Mouse (Mus musculus) midbrain, embryonic 10.5 days (tissue): ENCODE data around the gene Klrc1. TPM values are rescaled to one million over a fixed set of nuclear protein-coding genes. Genes with fewer than 3 reads are reported as not detected.

Experiments used
- microRNA-seq: library from miRNA; unstranded; fragments of <30 nt; microRNA quantifications from one replicate; pipeline ENCODE4, GENCODE M21; 2017
- polyA plus RNA-seq: library from polyadenylated mRNA; unstranded; fragments of >200 nt; fragmentation: Nextera tagmentation; extraction: Ambion mirVana; gene quantifications from 2 replicates; pipeline ENCODE4 v1.2.1, GENCODE M21; 2016

The Klrc1 gene
- polyA plus RNA-seq, 1 experiment from 2014 or later = not detected

Small RNA genes lying within 50 kb of the gene (microRNA-seq; reads per million reads assigned to microRNA genes)
- not detected for gene Mir680-1

Other genes starting within 250 kb of the Klrc1 start
- gene Clec1a, start 227.0 kb downstream of the Klrc1 start, polyA plus RNA-seq = 0.42 and 0.68 TPM in 2 replicates
- gene Olr1, start 171.8 kb downstream of the Klrc1 start, polyA plus RNA-seq = 0.10 TPM in 1 of 2 replicates, not detected in the other
- gene Tmem52b, start 166.4 kb downstream of the Klrc1 start, polyA plus RNA-seq = not detected in 2 replicates
- 47.1 and 59.3 TPM in 2 replicates for gene Gabarapl1, start 145.8 kb downstream of the Klrc1 start, polyA plus RNA-seq
- gene Klre1, start 101.1 kb downstream of the Klrc1 start, polyA plus RNA-seq = not detected in 2 replicates
- gene Klrd1, start 87.2 kb downstream of the Klrc1 start, polyA plus RNA-seq = 0.14 TPM in 1 of 2 replicates, not detected in the other
- gene Klrk1, start 55.1 kb downstream of the Klrc1 start, polyA plus RNA-seq = 0.22 and 0.39 TPM in 2 replicates
- not detected in 2 replicates for gene Klrc3, start 35.6 kb downstream of the Klrc1 start, polyA plus RNA-seq
- gene Klrc2, start 18.3 kb downstream of the Klrc1 start, polyA plus RNA-seq = not detected in 2 replicates
- gene Klri1, start 38.2 kb upstream of the Klrc1 start, polyA plus RNA-seq = not detected in 2 replicates
- gene Klri2, start 61.5 kb upstream of the Klrc1 start, polyA plus RNA-seq = not detected in 2 replicates
- not detected in 2 replicates for gene Gm156, start 105.3 kb upstream of the Klrc1 start, polyA plus RNA-seq
- not detected in 2 replicates for gene Gm17631, start 183.7 kb upstream of the Klrc1 start, polyA plus RNA-seq
- gene Klra17, start 197.7 kb upstream of the Klrc1 start, polyA plus RNA-seq = not detected in 2 replicates
- not detected in 2 replicates for gene Klra5, start 238.7 kb upstream of the Klrc1 start, polyA plus RNA-seq